Mouse (Mus musculus) MEL (cell line): ENCODE measurements at regions not wholly inside any gene's neighbourhood (a gene's known extent, or its start where the extent isn't known, plus 50 kb on each side); places are given as distances from the start of the nearest gene placed in this dataset.

ENCODE experiments used
- CHD1 ChIP-seq: IDR thresholded peaks from 2 replicates; pipeline ENCODE4 v1.6.1; 2012; ENCODE audit warnings: low read depth, mild to moderate bottlenecking, inconsistent platforms, low read length, improper control_type of control experiment
- CHD2 ChIP-seq: IDR thresholded peaks from 2 replicates; pipeline ENCODE4 v1.6.1; 2011; ENCODE audit warnings: low read length, improper control_type of control experiment
- CTCF ChIP-seq, 3 experiments: IDR thresholded peaks in 2 of 3; conservative IDR thresholded peaks in 1 of 3; 2 replicates each; pipeline ENCODE4 v1.5.1; 2011 to 2012; ENCODE audit warnings: low read length in 3 of 3, low read depth in 2 of 3, mild to moderate bottlenecking in 2 of 3, improper control_type of control experiment in 1 of 3, inconsistent platforms in 1 of 3, mixed read lengths in 1 of 3, moderate library complexity in 1 of 3; ENCODE audit not compliant: control insufficient read depth in 1 of 3, insufficient read depth in 1 of 3, poor library complexity in 1 of 3, severe bottlenecking in 1 of 3
- EP300 ChIP-seq, 2 experiments: IDR thresholded peaks; 2 replicates each; pipeline ENCODE4 v1.6.1; 2011; ENCODE audit warnings: improper control_type of control experiment in 2 of 2, low read length in 2 of 2, low read depth in 1 of 2, mild to moderate bottlenecking in 1 of 2
- GATA1 ChIP-seq: IDR thresholded peaks from 2 replicates; pipeline ENCODE4 v1.6.1; 2011; ENCODE audit warnings: low read depth, low read length, improper control_type of control experiment
- MAZ ChIP-seq: IDR thresholded peaks from 2 replicates; pipeline ENCODE4 v1.6.1; 2012; ENCODE audit warnings: low read depth, mild to moderate bottlenecking, inconsistent platforms, low read length, improper control_type of control experiment
- MYC ChIP-seq: IDR thresholded peaks from 2 replicates; pipeline ENCODE4 v1.6.1; 2011; ENCODE audit warnings: low read depth, mild to moderate bottlenecking, low read length, improper control_type of control experiment, moderate library complexity
- NELFE ChIP-seq: IDR thresholded peaks from 2 replicates; pipeline ENCODE4 v1.6.1; 2011; ENCODE audit warnings: low read depth, low read length, improper control_type of control experiment
- POLR2A ChIP-seq, 2 experiments: IDR thresholded peaks; 2 replicates each; pipeline ENCODE4 v1.6.1; 2011 to 2012; ENCODE audit warnings: low read length in 2 of 2, mild to moderate bottlenecking in 2 of 2, control low read depth in 1 of 2, improper control_type of control experiment in 1 of 2, low read depth in 1 of 2, moderate library complexity in 1 of 2; ENCODE audit not compliant: control insufficient read depth in 1 of 2, insufficient read depth in 1 of 2, poor library complexity in 1 of 2
- POLR2AphosphoS2 ChIP-seq: IDR thresholded peaks from 2 replicates; pipeline ENCODE4 v1.6.1; 2011; ENCODE audit warnings: low read length, improper control_type of control experiment
- SMC3 ChIP-seq: IDR thresholded peaks from 2 replicates; pipeline ENCODE4 v1.6.1; 2011; ENCODE audit warnings: low read depth, low read length, improper control_type of control experiment
- TCF12 ChIP-seq: IDR thresholded peaks from 2 replicates; pipeline ENCODE4 v1.6.1; 2014; ENCODE audit warnings: low read depth, mild to moderate bottlenecking, inconsistent platforms, low read length, improper control_type of control experiment, moderate library complexity

DNA sequence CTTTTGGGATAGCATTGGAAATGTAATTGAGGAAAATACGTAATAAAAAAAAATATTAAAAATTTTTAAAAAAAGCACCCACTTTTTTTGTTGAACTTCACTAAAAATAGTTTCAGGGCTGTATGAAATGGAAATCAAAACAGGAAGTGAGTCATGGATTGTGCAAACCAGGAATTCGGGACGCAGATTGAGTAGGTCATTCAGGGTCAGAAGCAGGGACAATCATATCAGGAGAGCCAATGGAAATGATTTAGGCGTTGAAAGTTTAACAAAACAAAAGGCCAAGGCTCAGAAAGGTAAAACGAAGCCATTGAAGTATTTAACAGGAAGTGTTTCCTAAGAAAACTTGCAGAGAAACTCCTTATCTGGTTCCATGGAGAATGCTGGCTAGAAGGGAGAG, 69.6 kb upstream of the Pou1f1 start:
- no peak for TF ChIP-seq CTCF (IDR thresholded peaks at IDR 0.05 in 2 of 3, conservative IDR thresholded peaks at IDR 0.05 in 1 of 3; ENCODE audit: control insufficient read depth in 1 of 3, insufficient read depth in 1 of 3, low read depth in 2 of 3, low read length in 3 of 3, poor library complexity in 1 of 3, severe bottlenecking in 1 of 3)
- no peak for TF ChIP-seq NELFE
- no peak for TF ChIP-seq POLR2A (IDR thresholded peaks at IDR 0.05; ENCODE audit: control insufficient read depth in 1 of 2, insufficient read depth in 1 of 2, low read depth in 1 of 2, low read length in 2 of 2, poor library complexity in 1 of 2)
- no peak for TF ChIP-seq MYC
- no peak for TF ChIP-seq GATA1
- TF ChIP-seq TCF12, result no peak
- no peak for TF ChIP-seq EP300 (IDR thresholded peaks at IDR 0.05; ENCODE audit: low read depth in 1 of 2, low read length in 2 of 2)
- no peak for TF ChIP-seq CHD2
- TF ChIP-seq CHD1, result no peak
- no peak for TF ChIP-seq POLR2AphosphoS2
- no peak for TF ChIP-seq SMC3
- TF ChIP-seq MAZ, result no peak
